Mouse (Mus musculus) naive thymus-derived CD4-positive, alpha-beta T cell, adult 2 months (primary cell): Measurements from ENCODE around the gene Gm3696.
"Not testable (repeated sequence)": the region's sequence is repeated elsewhere in the genome, so short reads cannot be mapped to it uniquely, and the experiment has no call there.

Experiments
- DNase-seq: peaks from one replicate; pipeline ENCODE4 v3.0.0-alpha.2; 2011; ENCODE audit warnings: low read depth

Gene Gm3696

DNA sequence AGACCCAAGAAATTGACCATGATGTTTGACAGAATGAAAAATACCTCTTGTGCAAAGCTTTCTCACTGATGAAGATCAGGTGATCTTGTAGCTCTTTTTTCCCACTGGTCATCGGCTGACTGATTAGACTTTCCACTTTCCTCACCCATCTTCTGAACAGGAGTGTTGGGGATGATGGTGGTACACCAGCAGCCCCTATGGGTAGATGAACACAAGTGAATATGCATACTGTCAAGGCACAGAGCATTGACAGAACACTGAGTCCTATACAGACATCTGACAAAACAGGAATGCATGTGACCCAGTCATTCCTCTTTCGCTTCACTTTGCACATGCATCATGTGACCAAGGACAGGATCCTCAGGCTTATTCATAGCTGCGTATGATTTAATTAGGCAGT lies at the start of gene Gm3696:
Gene Gm3696 (minus strand): TSS at position 101 of the 400 bp plus-strand sequence.
- DNase-seq, result not testable (repeated sequence)

DNA sequence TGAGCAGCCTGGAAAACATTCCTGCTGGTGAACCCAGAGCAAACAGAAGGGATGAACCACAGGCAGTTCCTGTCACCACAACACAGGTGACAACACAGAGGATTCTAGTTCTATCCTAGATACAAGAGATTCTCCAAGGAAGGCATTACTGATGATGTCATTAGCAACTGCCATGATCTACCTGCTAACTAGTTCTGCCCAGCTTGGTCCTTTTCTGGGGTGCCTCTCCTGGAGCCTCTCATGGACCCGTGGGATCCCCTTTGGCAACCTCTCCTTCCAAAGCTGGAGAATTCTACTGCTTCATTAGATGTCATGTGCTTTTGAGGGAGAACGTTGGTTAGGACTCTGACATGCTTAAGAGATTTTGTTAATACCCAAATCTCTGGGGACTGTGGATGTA lies 24.9 kb upstream of the Gm3696 start, which contains the start of gene Gm6676:
Gene Gm6676 (minus strand): TSS at position 101 of the 400 bp plus-strand sequence.
- not testable (repeated sequence) for DNase-seq

DNA sequence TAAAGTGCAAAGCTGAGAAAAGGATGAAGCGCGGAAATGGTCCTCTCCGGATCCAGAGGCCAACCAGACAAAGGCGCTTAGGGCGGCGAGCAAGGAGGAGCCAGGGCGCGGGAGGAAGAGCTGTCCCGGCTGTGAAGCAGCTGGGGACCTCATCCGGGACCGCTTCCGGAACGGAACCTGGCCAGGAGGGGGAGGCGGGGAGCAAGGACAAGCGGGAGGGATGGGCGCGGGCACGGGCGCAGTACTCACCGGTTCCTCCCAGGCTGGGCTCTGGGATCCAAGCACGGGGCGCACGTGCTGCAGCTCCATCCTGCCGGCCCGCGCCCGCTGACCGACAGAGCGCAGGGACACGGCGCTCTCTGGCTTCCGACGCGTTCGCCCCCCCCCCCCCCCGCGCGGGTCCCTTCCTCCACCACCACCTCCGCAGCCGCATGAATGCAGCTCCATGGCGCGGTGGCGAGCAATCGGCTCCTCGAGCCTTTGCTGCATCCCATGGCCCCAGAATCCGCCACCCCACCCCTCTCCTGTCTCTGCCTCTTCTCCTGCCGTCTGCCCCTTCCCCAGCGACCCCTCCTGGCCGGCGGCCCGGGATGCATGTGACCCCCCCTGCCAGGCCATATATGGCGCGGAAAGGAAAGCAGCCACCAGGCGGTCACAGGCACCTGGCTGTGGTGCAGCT lies 4.8 kb upstream of the Gm3696 start:
- peak; percentile 2 for DNase-seq

DNA sequence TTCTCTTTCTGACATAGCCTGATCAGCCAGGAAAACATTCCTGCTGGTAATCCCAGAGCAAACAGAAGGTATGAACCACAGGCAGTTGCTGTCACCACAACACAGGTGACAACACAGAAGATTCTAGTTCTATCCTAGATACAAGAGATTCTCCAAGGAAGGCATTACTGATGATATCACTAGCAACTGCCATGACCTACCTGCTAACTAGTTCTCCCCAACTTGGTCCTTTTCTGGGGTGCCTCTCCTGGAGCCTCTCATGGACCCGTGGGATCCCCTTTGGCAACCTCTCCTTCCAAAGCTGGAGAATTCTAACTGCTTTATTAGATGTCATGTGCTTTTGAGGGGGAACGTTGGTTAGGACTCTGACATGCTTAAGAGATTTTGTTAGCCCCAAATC lies 55.6 kb downstream of the Gm3696 start, which contains the start of gene Gm3685:
Gene Gm3685 (minus strand): TSS at position 101 of the 400 bp plus-strand sequence.
- DNase-seq, result not testable (repeated sequence)
